ENCODE assay signal across 9 mouse cellular contexts in the genomic region with DNA sequence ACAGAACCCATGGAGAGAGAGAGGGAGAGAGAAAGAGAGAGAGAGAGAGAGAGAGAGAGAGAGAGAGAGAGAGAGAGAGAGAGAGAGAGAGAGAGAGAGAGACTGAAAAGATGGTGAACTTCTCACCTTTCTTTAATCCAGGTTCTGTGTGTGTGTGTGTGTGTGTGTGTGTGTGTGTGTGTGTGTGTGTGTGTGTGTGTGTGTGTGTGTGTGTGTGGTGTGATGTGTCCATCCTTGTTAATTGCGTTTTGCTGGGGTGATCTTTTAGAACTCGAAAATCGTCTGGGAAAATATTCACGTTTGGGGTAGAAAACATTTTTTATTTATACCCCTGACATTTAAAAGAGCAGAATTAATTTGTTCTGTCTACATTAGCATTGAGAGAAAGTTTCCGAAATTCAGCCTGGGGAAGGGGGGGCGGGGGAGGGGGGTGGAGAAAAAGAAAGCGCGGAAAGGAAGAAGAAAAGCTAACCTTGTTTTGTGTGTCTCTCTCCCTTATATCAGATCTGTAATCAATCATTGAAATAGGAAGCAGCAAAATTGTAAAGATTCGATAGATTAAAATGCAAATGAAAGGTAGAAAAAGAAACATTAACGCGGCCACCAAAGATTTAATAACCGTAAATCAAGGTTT.
DNase-seq lines count a peak whose midpoint lies in the region; ATAC-seq lines count a peak whose summit lies in the region.
"Had no signal": no experiment of that assay in that cellular context is flagged by ENCODE, and none has a peak within 500 bp of the region (broad histone marks: within the 10 kb centered on the region; RNA-seq: fewer than 3 reads in every experiment).

No protein-coding gene starts in this region.

- no peaks in the 10 kb centered on the region for H3K36me3 ChIP-seq in forebrain, embryonic 14.5 days (ENCODE audit: control insufficient read depth, insufficient read depth, low read length)
- H3K36me3 ChIP-seq in forebrain, embryonic 11.5 days (ENCODE audit: control insufficient read depth, insufficient read depth, low read length), result no peaks in the 10 kb centered on the region
- H3K36me3 ChIP-seq in megakaryocyte, embryonic 14.5 days (replicated peaks; ENCODE audit: low read length), result no peaks in the 10 kb centered on the region
- no peaks in the 10 kb centered on the region for H3K36me3 ChIP-seq in limb, embryonic 13.5 days

- peaks cover 6% of the 10 kb centered on the region for H3K4me1 ChIP-seq in forebrain, embryonic 14.5 days (ENCODE audit: control insufficient read depth, insufficient read depth, low read length)
- peaks cover 18% of the 10 kb centered on the region; the same call in 1 of the 2 replicates for H3K4me1 ChIP-seq in forebrain, embryonic 11.5 days (replicated peaks; ENCODE audit: control insufficient read depth, insufficient read depth, low read length)
- peaks cover 43% of the 10 kb centered on the region for H3K4me1 ChIP-seq in megakaryocyte, embryonic 14.5 days
- peaks cover 16% of the 10 kb centered on the region for H3K4me1 ChIP-seq in limb, embryonic 13.5 days

- 4% methylated on average over 12 of the region's 12 CpGs for WGBS in forebrain, embryonic 14.5 days
- WGBS in forebrain, embryonic 11.5 days, result 3% methylated on average over 12 of the region's 12 CpGs
- WGBS in limb, embryonic 13.5 days, result 4% methylated on average over 12 of the region's 12 CpGs

- H3K27me3 ChIP-seq in forebrain, embryonic 14.5 days (replicated peaks; ENCODE audit: control insufficient read depth, insufficient read depth, low read length), result peaks cover 62% of the 10 kb centered on the region
- H3K27me3 ChIP-seq in forebrain, embryonic 11.5 days (ENCODE audit: control insufficient read depth, insufficient read depth, low read length), result peaks cover 52% of the 10 kb centered on the region
- H3K27me3 ChIP-seq in megakaryocyte, embryonic 14.5 days (replicated peaks), result peaks cover 45% of the 10 kb centered on the region
- H3K27me3 ChIP-seq in limb, embryonic 13.5 days, result peaks cover 79% of the 10 kb centered on the region

- peak overlapping the region; percentile 47; the same call in 1 of the 2 replicates for H3K4me2 ChIP-seq in forebrain, embryonic 14.5 days (ENCODE audit: low read length)
- no peak overlapping the region for H3K4me2 ChIP-seq in forebrain, embryonic 11.5 days (ENCODE audit: low read depth, low read length, severe bottlenecking)
- peak overlapping the region; percentile 58 for H3K4me2 ChIP-seq in limb, embryonic 13.5 days (replicated peaks)

- H3K9ac ChIP-seq in forebrain, embryonic 14.5 days (ENCODE audit: low read length), result no peak overlapping the region
- H3K9ac ChIP-seq in forebrain, embryonic 11.5 days (ENCODE audit: low read length), result no peak overlapping the region
- no peak overlapping the region for H3K9ac ChIP-seq in limb, embryonic 13.5 days

- no peak overlapping the region for H3K27ac ChIP-seq in forebrain, embryonic 14.5 days (ENCODE audit: low read depth, low read length)
- H3K27ac ChIP-seq in forebrain, embryonic 11.5 days (ENCODE audit: low read depth, low read length), result no peak overlapping the region
- no peak overlapping the region for H3K27ac ChIP-seq in limb, embryonic 13.5 days

- no peak for DNase-seq in forebrain, embryonic 14.5 days (ENCODE audit: low spot score)
- DNase-seq in forebrain, embryonic 11.5 days (ENCODE audit: low spot score), result no peak
- DNase-seq in gastrocnemius, postnatal 10 days, result no peak
- no peak for DNase-seq in adrenal gland, postnatal 25 days
- DNase-seq: thymus, adult 18-20 months had no signal

- H3K9me3 ChIP-seq in forebrain, embryonic 14.5 days (replicated peaks; ENCODE audit: control insufficient read depth, low read length), result no peaks in the 10 kb centered on the region
- no peaks in the 10 kb centered on the region for H3K9me3 ChIP-seq in forebrain, embryonic 11.5 days (ENCODE audit: control insufficient read depth, low read length)
- no peaks in the 10 kb centered on the region for H3K9me3 ChIP-seq in megakaryocyte, embryonic 14.5 days
- H3K9me3 ChIP-seq in limb, embryonic 13.5 days, result no peaks in the 10 kb centered on the region

- no peak for ATAC-seq in forebrain, embryonic 14.5 days
- no peak for ATAC-seq in forebrain, embryonic 11.5 days (replicated peaks; ENCODE audit: low FRiP score)
- ATAC-seq in megakaryocyte, adult 5-6 weeks (ENCODE audit: poor library complexity, severe bottlenecking), result no peak
- no peak for ATAC-seq in limb, embryonic 13.5 days (ENCODE audit: low FRiP score, low read depth)
- no peak for ATAC-seq in frontal cortex, adult (ENCODE audit: low TSS enrichment)

- no peak overlapping the region for H3K4me3 ChIP-seq in forebrain, embryonic 14.5 days (ENCODE audit: low read depth, low read length)
- H3K4me3 ChIP-seq in forebrain, embryonic 11.5 days (ENCODE audit: low read depth, low read length), result no peak overlapping the region
- peak overlapping the region; percentile 89 for H3K4me3 ChIP-seq in megakaryocyte, embryonic 14.5 days (replicated peaks)
- H3K4me3 ChIP-seq in limb, embryonic 13.5 days, result no peak overlapping the region
